Mouse (Mus musculus) inflammation-experienced regulatory T-cells, adult 6 months (primary cell): ENCODE measurements around the gene Hdac1. TPM values are rescaled to one million over a fixed set of nuclear protein-coding genes. Genes with fewer than 3 reads are reported as not detected.
"Not testable (repeated sequence)": the region's sequence is repeated elsewhere in the genome, so short reads cannot be mapped to it uniquely, and the experiment has no call there.

Experiments used
- ATAC-seq: one replicate; pipeline ENCODE4 v1.8.0; 2017
- polyA plus RNA-seq, 3 experiments: library from polyadenylated mRNA; unstranded; fragments of 100-300 nt; shearing (Covaris generic); gene quantifications; one replicate each; pipeline ENCODE4 v1.2.1; 2017

Hdac1 gene
- polyA plus RNA-seq, 3 experiments from 2014 or later, result 256 to 267 (median 261) TPM

DNA sequence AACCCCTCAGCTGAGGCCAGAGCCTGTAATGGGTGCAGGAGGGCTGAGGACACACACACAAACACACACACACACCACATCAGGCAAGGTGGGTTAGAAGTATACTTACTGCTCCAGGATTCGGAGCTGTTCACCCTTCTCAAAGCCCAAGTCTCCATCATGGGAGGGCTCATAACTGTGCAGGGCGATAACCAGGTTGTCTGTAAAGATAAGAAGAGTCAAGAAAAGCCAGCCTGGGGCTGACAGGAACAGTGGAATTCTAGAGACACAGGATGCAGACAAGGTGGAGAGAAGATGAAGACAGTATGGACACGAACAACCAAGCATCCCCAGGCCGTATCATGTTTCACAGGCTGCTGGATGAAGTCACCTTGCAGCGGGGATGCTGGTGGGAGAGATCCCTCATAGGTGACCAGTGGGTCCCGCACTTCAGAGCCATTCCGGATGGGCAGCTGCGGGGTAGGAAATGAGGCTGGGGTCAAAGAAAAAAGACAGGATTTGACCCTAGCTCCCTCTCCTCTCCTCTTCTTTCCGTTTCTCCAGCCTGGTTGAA, 14.8 kb upstream of the Hdac1 start:
- ATAC-seq, result no peak

DNA sequence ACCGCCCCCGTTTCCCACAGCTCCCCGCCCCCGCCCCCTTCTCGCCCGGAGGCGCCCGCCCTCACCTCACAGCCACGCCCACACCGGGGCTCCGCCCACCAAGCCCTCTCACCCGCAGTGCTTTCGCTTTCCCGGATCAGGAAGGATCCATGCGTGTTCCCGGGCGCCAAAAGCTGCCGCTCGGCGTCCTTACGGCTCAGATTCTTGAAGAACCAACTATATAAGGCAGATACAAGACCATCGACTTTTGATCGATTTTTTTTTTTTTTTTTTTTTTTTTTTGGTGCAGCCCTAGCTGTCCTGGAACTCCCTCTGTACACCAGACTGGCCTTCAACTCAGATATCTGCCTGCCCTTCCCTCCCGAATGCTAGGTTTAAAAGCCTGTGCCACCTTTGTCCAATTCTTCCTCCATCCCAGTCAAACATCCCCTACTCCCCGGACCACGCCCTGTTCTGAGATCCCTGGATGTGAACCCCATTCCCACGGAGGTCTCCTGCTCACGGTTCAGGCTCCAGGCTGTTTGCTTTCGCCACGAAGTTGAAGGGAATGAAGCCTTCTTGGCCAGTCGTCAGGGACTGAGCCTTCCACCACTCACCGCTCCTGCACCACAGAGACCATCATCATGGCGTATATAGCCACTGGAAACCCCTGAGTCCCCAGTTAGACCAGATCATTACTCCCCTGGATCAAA, 14.2 kb upstream of the Hdac1 start:
- ATAC-seq, result no peak

DNA sequence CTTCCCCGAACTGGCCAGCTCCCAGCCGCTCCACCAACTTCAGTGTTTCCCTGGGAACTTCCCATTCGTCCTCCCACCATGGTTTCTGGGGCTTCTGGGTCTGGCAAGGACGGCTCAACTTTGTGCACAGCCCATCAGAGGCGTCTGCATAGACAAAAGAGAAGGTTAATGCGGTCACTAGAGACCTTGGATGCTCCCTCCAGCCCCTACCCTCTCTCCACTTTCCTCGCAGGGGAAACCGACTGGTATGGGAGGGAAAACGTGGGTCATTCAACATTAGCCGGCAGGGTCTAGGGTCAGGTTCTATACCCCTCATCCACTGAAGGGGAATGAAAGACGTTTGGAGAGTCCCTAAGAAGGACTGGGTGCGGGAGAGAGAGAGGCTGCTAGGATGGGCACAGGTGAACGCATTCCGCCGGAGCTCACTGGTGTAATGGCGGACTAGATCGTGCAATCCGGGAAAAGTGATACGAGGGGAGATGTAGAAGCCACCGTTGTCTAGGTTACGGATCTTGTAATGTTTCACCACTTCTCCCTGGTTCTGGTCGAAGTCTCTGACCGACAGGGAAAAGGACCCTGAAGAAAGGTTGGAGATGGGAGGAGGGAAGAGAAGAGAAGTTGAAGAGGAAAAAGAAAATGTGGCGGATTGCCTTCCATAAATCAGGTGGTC, 13.5 kb upstream of the Hdac1 start:
- ATAC-seq, result no peak

DNA sequence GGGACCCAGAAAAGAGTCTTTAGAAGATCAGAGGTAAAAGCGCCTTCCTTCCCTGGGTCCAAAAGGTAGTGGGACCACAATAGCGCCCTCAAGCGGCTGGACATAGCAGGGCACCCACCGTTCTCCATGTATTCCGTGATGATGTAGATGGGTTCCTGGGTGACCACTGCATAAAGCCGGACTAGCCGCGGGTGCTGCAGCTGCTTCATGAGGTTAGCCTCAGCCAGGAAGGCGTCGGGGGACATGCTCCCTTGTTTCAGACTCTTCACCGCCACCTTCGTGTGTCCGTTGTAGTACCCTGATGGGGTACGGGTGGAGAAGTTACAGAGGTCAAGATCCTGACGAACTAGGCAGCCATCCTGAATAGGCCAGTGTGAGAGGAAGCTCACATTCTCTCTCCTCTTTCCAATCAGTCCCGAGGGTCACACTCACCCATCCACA, 12.9 kb upstream of the Hdac1 start:
- no peak for ATAC-seq

DNA sequence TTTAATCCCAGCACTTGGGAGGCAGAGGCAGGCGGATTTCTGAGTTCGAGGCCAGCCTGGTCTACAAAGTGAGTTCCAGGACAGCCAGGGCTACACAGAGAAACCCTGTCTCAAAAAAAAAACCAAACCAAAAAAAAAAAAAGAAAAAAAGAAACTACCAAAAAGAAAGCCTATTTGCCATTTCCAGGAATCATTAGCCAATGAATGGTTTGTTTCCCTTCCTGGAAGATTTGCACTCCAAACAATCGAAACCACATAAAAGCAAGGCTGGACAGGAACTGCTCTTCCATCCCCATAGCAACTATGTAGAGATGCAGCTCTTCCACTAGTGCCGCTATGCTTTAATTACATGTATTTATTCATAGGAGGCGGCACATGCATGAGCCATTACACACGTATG, 12.0 kb upstream of the Hdac1 start:
- not testable (repeated sequence) for ATAC-seq

DNA sequence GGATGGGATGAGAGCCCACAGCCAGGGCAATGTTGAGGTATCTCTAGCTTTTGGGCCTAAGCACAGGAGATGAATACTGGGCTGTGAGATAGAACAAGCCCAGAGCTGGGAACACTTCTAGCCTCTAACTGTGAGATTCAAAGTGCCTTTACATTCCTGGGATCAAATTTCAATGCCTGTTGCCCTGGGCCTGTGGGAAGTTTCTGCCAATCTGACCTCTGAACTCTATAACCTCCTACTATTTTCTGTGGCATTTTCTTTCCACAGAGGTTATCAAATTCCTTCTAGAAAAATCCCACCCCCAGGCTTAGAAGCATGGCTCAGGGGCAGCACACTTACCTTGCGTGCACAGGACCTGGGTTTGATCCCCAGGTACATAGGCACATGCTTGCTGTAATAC, 7.8 kb upstream of the Hdac1 start:
- no peak for ATAC-seq

DNA sequence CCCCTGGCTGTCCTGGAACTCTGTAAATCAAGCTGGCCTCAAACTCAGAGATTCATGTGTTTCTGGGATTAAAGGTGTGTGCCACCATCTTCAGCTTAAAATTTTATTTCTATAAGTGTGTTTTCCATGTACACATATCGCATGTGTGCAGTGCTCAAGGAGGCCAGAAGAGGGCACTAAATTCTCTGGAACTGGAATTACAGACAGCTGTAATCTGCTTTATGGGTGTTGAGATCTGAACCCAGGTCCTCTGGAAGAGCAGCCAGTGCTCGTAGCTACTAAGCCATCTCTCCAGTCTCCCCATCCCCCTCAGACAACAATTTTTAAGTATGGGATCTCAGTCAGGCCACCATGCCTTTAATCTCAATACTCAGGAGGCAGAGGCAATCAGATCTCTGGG, 6.8 kb upstream of the Hdac1 start:
- ATAC-seq, result no peak

DNA sequence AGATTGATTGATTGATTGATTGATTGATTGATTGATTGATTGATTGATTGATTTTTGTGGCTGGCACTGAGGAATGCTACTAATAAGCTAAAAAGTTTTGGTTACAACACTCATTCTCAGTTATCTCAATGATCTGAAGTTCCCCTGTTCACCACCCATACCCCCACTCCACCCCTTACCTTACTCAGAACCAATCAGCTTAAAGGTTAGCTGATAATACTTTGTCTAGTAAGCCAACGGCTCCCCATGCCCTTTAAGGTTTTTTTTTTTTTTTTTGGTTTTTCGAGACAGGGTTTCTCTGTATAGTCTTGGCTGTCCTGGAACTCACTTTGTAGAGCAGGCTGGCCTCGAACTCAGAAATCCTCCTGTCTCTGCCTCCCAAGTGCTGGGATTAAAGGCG, 5.1 kb upstream of the Hdac1 start:
- peak; percentile 53 for ATAC-seq

DNA sequence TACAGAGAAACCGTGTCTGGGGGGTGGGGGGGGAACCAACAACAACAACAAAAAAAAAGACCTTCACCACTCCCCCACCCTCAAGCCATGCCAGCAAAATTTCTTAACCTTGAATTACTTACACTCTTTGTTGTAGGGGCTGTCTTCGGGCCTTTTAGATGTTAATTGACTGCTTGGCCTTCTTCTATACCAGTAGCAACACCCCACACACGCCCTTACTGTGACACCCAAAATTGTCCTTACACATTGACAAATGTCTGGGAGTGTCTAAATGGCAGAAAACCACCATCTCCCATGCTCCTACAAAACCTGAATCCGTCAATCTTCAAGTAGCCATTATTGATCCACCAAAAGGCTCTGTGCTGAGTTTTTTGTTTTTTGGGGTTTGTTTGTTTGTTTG, 1.6 kb upstream of the Hdac1 start:
- no peak for ATAC-seq

DNA sequence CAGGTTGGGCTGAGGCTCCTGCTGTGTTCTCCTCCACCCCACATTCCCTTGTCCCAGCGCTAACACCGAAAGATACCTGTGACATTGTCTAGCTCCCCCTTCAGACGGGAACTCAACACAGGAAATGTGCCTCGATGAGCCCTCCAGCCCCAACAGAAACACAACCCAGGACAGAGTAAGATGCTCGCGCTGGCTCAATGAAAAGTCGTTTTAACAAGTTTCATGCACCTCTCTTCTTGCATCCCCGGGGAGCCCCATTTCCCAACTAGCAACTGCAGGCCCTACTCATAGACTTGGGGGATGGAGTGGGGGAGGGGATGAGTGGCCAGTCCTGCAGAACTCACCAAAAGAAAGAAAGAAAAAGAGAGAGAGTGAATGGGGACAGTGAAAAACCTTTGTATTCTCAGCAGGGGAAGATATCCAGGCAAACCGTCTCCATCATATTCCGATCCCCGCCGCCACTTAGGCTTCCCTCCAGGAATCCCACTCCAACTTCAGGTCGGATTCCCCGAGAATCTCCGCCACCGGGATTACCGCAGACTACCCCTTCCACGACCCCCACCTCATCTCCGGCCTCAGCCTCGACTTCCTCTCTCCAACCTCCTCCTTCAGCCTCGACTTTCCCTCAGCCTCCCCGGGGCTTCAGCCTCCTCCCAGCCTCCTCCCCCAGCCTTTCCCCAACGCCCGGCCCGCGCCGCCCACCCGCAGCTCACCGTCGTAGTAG, 483 bp downstream of the Hdac1 start:
- peak; percentile 34 for ATAC-seq

DNA sequence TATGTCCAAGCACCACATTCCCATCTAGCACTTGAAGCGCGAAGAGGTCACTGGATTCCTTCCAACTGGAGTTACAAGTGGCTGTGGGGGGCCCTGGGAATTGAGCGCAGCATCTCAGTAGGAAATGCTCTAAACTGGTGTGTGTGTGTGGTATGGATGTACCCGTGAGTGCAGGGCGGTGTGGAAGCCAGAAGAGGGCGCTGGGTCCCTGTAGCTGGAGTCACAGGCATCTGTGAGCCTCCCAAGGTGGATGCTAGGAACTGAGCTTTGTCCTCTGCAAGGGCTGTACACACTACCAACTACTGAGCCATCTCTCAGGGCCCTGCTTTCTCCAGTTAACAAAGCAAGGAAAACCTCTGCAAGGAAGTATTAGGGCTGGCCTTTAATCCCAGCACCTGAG, 2.5 kb downstream of the Hdac1 start:
- ATAC-seq, result no peak

DNA sequence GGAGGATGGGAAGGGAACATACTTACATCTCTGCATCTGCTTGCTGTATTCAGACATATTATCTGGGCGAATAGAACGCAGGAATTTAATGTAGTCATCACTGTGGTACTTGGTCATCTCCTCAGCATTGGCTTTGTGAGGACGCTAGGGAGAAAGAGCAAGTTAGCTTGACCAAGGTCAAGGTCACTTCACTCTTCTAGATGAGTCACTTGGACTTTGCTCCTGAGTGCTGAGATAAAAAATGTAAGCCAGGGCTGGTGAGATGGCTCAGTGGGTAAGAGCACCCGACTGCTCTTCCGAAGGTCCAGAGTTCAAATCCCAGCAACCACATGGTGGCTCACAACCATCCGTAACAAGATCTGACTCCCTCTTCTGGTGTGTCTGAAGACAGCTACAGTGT, 13.6 kb downstream of the Hdac1 start:
- ATAC-seq, result not testable (repeated sequence)

DNA sequence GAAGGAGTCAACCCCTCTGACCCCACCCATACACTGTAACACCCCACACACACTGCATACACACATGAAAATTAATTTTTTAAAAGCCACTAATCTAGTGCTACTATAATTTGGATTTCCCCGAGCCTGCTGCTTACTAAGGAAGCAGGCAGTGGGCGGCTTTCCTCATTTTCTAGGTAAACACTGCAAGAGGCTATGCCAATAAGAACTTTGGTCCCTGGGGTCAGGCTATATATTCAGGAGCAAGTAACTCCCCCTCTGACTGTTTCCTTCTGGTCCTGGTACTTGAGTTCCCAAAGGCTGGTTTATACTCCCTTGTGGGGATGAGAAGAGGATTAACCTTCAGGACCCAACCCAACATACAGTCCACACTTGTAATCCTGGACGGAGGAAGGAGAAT, 16.6 kb downstream of the Hdac1 start:
- no peak for ATAC-seq

DNA sequence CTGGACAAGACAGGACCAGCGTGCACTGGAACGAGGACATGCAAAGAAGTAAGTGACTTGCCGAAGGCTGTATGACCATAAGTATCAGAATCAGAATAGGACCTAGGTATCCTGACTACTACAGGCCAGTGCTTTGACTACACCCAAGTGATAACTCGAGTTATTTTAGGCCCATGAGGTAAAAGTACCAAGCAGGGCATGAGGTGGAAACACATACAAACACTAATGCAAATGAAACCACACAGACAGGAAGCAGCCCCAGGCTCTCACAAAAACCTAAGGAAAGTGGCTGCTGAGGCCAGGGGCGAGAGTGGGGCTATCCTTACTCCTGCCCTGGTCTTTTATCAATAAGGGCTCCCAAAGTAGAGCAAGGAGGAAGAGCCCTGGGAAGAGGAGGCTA, 17.2 kb downstream of the Hdac1 start:
- ATAC-seq, result peak; percentile 92

DNA sequence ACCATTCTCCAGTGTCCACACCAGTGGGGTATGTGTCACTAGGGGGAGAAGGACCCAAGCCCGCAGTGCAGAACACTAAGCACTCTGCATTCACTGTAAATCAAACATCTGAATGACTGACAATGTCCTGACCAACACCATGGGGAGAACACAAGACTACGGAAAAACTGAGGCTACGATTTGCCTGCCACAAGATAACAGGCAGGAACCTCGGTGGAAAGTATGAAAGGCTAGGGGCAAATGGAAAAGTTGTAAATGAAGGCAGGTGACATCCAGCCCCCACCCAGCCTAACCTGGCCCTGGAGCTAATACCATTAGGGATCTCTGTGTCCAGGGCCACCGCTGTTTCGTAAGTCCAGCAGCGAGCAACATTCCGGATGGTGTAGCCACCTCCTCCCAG, 24.0 kb downstream of the Hdac1 start:
- no peak for ATAC-seq

DNA sequence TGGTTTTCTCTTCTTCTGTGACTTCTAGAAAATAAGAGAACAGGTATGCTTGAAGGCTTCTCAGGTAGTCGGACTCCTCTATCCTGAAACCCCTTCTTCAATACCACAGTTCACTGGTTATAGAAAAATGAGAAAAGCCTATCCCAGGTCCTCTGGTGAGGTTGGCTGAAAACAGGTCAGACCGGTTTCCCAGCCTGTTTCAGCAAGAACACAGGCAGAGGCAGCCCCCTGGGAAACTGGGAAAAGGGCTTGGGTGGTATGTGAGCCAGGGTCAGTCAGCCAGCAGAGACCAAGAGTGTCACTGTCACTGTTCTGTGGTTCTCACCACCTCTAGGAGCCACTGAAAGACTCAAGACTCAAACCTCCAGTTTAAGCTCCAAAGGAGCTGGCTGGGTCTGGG, 25.6 kb downstream of the Hdac1 start:
- no peak for ATAC-seq

DNA sequence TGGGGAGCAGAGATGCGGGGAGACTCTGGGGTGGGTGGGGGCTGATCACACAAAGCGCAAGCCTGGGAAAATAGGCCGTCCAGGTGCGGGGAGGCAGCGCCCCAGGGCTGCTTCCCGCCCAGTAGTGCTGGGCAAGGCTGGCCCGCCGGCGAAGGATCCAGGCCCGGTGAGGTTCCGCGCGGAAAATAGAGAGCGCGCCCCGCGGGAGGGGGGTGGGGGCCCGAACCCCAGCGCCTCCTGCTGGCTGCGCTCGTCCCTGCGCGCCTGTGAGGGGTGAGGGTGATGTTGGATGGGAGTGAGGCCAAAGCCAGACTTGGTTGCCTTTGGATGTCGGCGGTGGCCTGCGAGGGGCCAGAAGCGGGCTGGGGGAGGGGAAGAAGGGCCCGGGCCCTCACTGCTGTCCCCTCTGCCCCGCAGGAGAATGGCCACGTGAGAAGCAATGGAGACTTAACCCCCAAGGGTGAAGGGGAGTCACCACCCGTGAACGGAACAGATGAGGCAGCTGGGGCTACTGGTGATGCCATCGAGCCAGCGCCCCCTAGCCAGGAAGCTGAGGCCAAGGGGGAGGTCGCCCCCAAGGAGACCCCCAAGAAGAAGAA, 28.1 kb downstream of the Hdac1 start:
- ATAC-seq, result peak; percentile 71

DNA sequence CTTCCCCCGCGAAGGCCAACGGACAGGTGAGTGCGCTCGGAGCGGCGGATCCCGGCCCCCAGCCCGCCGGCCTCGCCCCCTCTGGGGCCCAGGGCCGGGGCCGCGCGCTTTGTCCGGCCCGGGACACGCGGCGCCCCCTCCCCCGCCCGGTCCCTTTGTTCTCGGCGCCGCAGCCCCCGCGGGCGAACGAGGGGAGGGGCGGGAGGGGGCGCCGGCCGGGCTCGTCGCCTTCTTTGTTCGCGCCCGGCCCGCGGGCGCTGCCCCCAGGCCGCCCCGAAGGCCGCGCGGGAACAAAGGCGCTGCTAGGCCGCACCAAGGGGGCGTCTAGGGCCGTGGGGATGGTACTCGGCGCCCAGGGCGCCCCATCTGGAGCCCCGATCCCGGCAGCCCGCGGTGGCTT, 28.6 kb downstream of the Hdac1 start:
- ATAC-seq, result no peak

DNA sequence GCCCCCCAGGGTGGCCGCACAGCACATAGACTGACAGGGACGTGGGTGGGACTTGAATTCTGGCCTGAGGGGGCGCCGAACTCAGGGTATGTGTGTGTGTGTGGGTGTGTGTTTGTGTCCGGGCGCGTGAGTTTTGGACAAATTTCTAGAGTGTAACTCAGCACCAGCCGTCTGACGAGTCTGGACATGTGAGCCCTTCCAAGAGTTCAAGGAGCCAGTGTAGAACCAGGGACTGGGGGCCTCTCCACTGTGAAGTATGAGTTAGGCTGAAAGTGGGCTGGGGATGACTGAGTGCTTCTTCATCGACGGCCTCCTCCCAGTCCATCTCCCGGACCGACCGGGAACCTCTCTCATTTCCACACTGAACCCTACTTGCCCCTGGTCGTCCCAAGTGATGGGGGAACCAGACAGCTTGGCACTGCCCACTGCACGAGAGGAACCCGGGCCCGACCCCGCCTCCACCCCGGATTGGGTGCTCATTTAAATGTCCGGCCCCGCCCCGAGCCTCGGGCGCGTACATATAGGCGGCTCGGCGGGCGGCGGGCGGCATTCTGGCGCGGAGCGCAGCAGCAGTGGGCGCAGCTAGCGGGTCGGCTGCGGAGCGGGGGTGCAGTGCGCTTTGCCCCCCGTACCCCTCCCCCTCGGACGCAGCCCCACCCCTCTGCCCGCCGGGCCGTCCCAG, 29.3 kb downstream of the Hdac1 start, which contains the start of gene Marcksl1:
TSS of gene Marcksl1 (plus strand) at position 496 of the 682 bp plus-strand sequence.
- ATAC-seq, result peak; percentile 79

DNA sequence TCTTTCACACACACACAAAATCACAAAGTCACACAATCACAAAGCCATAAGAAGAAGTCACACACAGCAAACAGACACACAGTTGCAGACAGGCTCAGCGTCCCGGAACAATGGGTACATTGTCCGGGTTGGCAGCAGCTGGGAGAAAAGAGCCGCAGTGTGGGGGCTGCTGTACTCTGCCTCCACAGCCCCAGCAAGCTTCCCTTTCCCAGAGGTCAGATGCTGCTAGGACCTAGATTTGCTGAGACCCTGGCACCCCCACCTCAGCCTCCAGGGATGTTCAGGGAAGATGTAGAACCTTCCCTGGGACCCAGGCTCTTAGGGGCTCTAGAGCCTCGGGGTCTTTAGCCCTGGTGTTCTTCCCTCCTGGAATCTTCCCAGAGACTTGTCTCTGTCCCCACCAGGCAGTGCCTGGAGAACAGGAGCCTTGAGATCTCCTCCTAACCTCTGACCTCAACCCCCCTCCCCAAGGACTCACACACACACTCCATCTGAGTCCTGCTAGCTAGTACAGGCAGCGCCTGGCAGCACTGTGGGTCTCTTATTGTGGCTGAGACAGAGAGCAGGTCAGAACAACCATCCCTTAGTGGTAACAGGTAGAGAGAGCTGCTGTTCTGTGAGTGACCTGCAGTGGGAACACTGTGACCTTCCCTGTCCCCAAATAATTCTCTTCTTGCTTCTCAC, 31.0 kb downstream of the Hdac1 start:
- no peak for ATAC-seq

DNA sequence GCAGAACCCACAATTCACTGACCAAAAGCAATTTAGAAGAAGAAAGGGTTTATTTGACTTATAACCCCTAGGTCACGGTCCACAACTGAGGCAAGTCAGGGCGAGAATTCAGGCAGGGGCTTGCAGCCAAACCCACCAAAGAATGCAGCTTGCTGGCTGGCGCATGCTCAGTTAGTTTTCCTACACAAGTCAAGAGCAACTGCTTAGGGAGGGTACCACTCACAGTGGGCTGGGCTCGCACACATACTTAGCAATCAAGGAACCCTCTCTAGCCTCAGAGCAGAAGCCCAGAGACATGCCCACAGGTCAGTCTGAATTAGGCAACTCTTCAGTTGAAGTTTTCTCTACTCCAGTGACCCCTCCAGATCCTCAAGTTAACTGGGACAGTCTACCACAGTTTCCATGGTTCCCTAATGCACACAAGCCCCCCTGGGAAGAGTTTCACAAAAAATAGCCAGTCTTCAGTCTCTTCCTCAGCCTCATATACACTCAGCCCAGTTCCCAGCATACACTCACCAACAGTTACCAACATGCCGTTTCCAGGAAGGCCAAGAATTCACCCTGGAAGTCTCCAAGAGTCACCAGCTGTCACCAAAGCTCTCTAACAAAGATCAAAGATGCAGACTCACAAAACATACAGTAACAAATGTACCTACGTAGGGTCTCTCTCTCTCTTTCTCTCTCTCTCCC, 31.6 kb downstream of the Hdac1 start:
- ATAC-seq, result no peak
